Mouse (Mus musculus) intestine, embryonic 14.5 days (tissue): Measurements from ENCODE around the gene Inpp5a. TPM values are rescaled to one million over a fixed set of nuclear protein-coding genes. Genes with fewer than 3 reads are reported as not detected.

Experiments used
- ATAC-seq: fragments of 200-750 bp; cut with Nextera tagmentation; replicated peaks from 2 replicates; pipeline ENCODE4 v1.8.0; 2017; ENCODE audit warnings: low read depth, moderate number of reproducible peaks, moderate TSS enrichment, moderate library complexity; ENCODE audit not compliant: low FRiP score, low TSS enrichment
- DNase-seq: peaks from one replicate; pipeline ENCODE4 v3.0.0-alpha.2; 2018; ENCODE audit warnings: low spot score
- H3K27ac ChIP-seq: fragments of 300-500 bp; sonication (generic); 2 replicates; pipeline ENCODE4 v1.5.1; 2014; ENCODE audit warnings: low read depth, mild to moderate bottlenecking, control low read depth
- H3K27me3 ChIP-seq: fragments of 300-500 bp; sonication (generic); replicated peaks from 2 replicates; pipeline ENCODE4 v1.6.1; 2014; ENCODE audit warnings: low read length, control low read depth; ENCODE audit not compliant: control insufficient read depth, insufficient read depth
- H3K36me3 ChIP-seq: fragments of 300-500 bp; sonication (generic); 2 replicates; pipeline ENCODE4 v1.6.1; 2014; ENCODE audit warnings: low read length, control low read depth; ENCODE audit not compliant: control insufficient read depth, insufficient read depth
- H3K4me1 ChIP-seq: fragments of 300-500 bp; sonication (generic); replicated peaks from 2 replicates; pipeline ENCODE4 v1.6.1; 2014; ENCODE audit warnings: low read length, control low read depth, mixed read lengths; ENCODE audit not compliant: control insufficient read depth, insufficient read depth
- H3K4me2 ChIP-seq: fragments of 300-500 bp; sonication (generic); 2 replicates; pipeline ENCODE4 v1.6.1; 2014; ENCODE audit warnings: low read length
- H3K4me3 ChIP-seq: fragments of 300-500 bp; sonication (generic); 2 replicates; pipeline ENCODE4 v1.5.1; 2014; ENCODE audit warnings: low read depth, low read length, control low read depth, mixed read lengths
- H3K9ac ChIP-seq: fragments of 300-500 bp; sonication (generic); 2 replicates; pipeline ENCODE4 v1.6.1; 2014; ENCODE audit warnings: mild to moderate bottlenecking, low read length
- H3K9me3 ChIP-seq: fragments of 300-500 bp; sonication (generic); 2 replicates; pipeline ENCODE4 v1.6.1; 2016; ENCODE audit warnings: low read length, control low read depth; ENCODE audit not compliant: control insufficient read depth
- WGBS: fragments of 180-500 bp; shearing (Covaris S2); extraction: QIAGEN DNeasy Blood & Tissue Kit; methylation state at CpG from one replicate; pipeline ENCODE4 v1.1.7; 2014; 5-methylcytosine and 5-hydroxymethylcytosine counted together
- polyA plus RNA-seq: library from polyadenylated mRNA; unstranded; fragments of >200 nt; fragmentation: Nextera tagmentation; extraction: Ambion mirVana; gene quantifications from 2 replicates; pipeline ENCODE4 v1.2.1, GENCODE M21; 2014

Gene Inpp5a
- polyA plus RNA-seq, 1 experiment from 2014 or later, result 49.8 TPM

DNA sequence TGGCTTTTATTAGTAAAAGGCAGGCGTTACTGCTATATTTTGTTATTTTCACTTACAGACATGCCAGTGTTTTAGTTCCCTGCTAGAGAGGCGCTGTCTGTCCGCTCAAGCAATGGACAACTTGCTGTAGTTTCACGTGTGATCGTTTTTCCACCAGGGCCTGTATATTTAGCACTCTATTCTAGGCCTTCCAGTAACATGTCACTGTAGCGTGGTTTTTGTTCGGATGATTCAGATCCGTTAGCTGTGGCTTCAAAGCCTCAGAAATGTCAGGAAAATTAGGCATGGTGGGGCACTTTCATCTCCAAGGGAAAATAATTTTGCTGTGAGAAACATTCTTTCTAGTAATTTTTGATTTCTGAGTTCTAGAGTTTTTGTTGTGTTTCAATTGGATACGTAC, 2.0 kb downstream of the Inpp5a start:
- H3K4me2 ChIP-seq, result peak overlapping the region; percentile 74

GRCm38 (mm10) chr7:139391691-139392090, 2.8 kb downstream of the Inpp5a start:
- DNase-seq, result no peak
- Histone ChIP-seq H3K27me3 (no peaks in the 10 kb centered on the region), H3K27ac (no peak overlapping the region), H3K4me2 (peak overlapping the region; percentile 74), H3K9me3 (no peaks in the 10 kb centered on the region), H3K36me3 (no peaks in the 10 kb centered on the region), H3K4me1 (peaks cover 47% of the 10 kb centered on the region), H3K4me3 (no peak overlapping the region), H3K9ac (no peak overlapping the region)
- no peak for ATAC-seq
- WGBS, result 51% methylated on average over 5 of the region's 5 CpGs

More for the DNA sequence above, 2.0 kb downstream of the Inpp5a start:
- DNase-seq, result no peak
- Histone ChIP-seq H3K36me3 (no peaks in the 10 kb centered on the region), H3K4me3 (peak overlapping the region; percentile 78; the same call in 1 of the 2 replicates), H3K9ac (peak overlapping the region; percentile 93), H3K4me1 (peaks cover 47% of the 10 kb centered on the region), H3K9me3 (no peaks in the 10 kb centered on the region), H3K27ac (no peak overlapping the region), H3K27me3 (no peaks in the 10 kb centered on the region)
- no peak for ATAC-seq
- 76% methylated on average over 9 of the region's 9 CpGs for WGBS

GRCm38 (mm10) chr7:139392106-139392505, 3.2 kb downstream of the Inpp5a start:
- Histone ChIP-seq H3K9ac (no peak overlapping the region), H3K4me1 (peaks cover 46% of the 10 kb centered on the region), H3K9me3 (no peaks in the 10 kb centered on the region), H3K4me2 (0 out of 2 replicates have a peak overlapping the region, but pooled peaks have one; percentile 74), H3K27me3 (no peaks in the 10 kb centered on the region), H3K36me3 (no peaks in the 10 kb centered on the region), H3K27ac (no peak overlapping the region), H3K4me3 (no peak overlapping the region)
- no peak for DNase-seq
- ATAC-seq, result no peak
- WGBS, result 75% methylated on average over 2 of the region's 2 CpGs

DNA sequence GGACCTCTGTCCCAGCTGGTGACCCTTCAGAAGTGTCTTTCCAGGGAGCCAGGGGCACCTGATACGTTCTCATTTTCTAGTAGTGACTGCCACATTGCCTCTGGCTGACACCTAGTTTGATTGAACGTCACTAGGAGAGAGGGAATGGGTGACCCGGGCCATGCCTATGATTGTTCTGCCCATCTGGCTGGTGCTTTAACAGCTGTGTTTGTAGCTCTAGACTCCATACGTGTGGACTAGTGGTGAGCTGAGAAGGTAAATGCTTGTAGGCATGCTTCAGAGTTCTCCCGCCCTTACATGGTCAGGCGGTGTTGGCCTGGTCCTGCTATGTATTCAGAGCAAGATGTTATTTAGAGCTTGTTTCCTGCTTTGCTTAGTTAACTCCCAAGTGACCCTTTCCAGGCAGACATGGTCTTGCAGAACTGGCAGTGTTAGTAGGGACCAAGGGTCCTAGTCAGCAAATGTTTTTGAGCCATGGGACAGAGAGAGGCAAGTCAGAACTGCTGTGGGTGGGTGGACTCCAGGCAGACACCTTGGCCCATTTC, 3.9 kb downstream of the Inpp5a start:
- WGBS, result 58% methylated on average over 6 of the region's 6 CpGs
- no peak for DNase-seq
- Histone ChIP-seq H3K4me3 (no peak overlapping the region), H3K36me3 (no peaks in the 10 kb centered on the region), H3K9ac (no peak overlapping the region), H3K27ac (no peak overlapping the region), H3K4me2 (0 out of 2 replicates have a peak overlapping the region, but pooled peaks have one; percentile 9), H3K4me1 (peaks cover 48% of the 10 kb centered on the region), H3K9me3 (no peaks in the 10 kb centered on the region), H3K27me3 (no peaks in the 10 kb centered on the region)
- no peak for ATAC-seq

DNA sequence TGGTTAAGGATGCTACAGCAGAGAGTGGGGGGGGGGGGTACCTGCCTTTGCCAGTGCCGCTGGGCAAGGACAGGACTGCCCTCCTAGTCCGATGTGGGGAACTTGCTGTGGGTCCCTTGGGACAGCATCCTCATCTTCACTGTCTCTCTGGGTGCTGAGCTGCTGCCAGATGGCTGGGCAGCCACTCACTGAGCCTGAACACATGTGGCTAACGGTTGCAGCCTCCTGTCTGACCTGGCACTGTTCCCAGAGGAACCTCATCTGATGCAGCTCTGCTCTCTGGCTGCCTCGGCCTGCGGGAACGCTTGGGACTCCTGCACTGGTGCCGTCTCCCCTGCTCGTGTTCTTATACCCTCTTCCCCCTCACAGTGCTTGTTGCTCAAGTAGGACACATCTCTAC, 8.6 kb downstream of the Inpp5a start:
- DNase-seq (no peak), ATAC-seq (0 out of 2 replicates have a peak, but pooled peaks have one; percentile 25)
- Histone ChIP-seq H3K4me3 (no peak overlapping the region), H3K4me2 (no peak overlapping the region), H3K9me3 (no peaks in the 10 kb centered on the region), H3K36me3 (no peaks in the 10 kb centered on the region), H3K27me3 (no peaks in the 10 kb centered on the region), H3K4me1 (peaks cover 39% of the 10 kb centered on the region), H3K27ac (no peak overlapping the region), H3K9ac (no peak overlapping the region)
- WGBS, result 41% methylated on average over 8 of the region's 8 CpGs

GRCm38 (mm10) chr7:139398111-139398510, 9.2 kb downstream of the Inpp5a start:
- Histone ChIP-seq H3K4me3 (no peak overlapping the region), H3K9me3 (no peaks in the 10 kb centered on the region), H3K36me3 (no peaks in the 10 kb centered on the region), H3K27ac (no peak overlapping the region), H3K4me2 (no peak overlapping the region), H3K27me3 (no peaks in the 10 kb centered on the region), H3K4me1 (peaks cover 33% of the 10 kb centered on the region), H3K9ac (no peak overlapping the region)
- DNase-seq (no peak), ATAC-seq (no peak)
- 88% methylated on average over 5 of the region's 5 CpGs for WGBS

- WGBS, result 65% methylated on average over 6 of the region's 6 CpGs
- DNase-seq, result no peak
Observed at GRCm38 (mm10) chr7:139398530-139399021, 9.7 kb downstream of the Inpp5a start.

GRCm38 (mm10) chr7:139399572-139399971, 10.7 kb downstream of the Inpp5a start:
- Histone ChIP-seq H3K4me3 (no peak overlapping the region), H3K27ac (no peak overlapping the region), H3K4me2 (no peak overlapping the region), H3K4me1 (peaks cover 25% of the 10 kb centered on the region), H3K9me3 (no peaks in the 10 kb centered on the region), H3K27me3 (no peaks in the 10 kb centered on the region), H3K9ac (no peak overlapping the region), H3K36me3 (no peaks in the 10 kb centered on the region)
- ATAC-seq, result no peak
- no peak for DNase-seq
- 92% methylated on average over 4 of the region's 4 CpGs for WGBS

More at GRCm38 (mm10) chr7:139398530-139399021, 9.7 kb downstream of the Inpp5a start:
- Histone ChIP-seq H3K9me3 (no peaks in the 10 kb centered on the region), H3K9ac (no peak overlapping the region), H3K4me3 (no peak overlapping the region), H3K27me3 (no peaks in the 10 kb centered on the region), H3K27ac (no peak overlapping the region), H3K36me3 (no peaks in the 10 kb centered on the region), H3K4me1 (peaks cover 30% of the 10 kb centered on the region), H3K4me2 (no peak overlapping the region)
- peak; percentile 61; the same call in 1 of the 2 replicates for ATAC-seq
